Mouse (Mus musculus) right cerebral cortex, adult 18-20 months (tissue): ENCODE measurements around the gene Phldb2.

ENCODE experiments used
- DNase-seq: peaks from one replicate; pipeline ENCODE4 v3.0.0; 2022; ENCODE audit warnings: mixed read lengths

The Phldb2 gene

DNA sequence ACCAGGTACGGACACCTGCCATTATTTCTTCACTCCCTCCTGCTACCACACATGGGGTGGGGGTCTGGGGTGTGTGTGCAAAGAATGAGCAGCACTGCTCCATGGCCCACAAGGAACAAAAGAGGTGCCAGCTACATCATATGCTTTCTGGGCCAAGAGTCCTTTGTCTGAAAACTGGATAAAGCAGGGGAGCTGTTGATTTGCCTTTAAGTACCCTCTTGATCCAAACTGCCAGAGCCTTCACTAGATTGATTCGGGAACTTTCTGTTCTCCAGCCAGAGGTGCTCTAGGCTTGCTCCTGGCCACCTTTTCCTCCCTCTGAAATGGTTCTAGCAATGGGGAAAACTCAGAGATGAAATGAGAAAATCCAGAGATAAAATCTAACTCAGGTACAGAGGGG lies 164.1 kb downstream of the Phldb2 start:
- no peak for DNase-seq

DNA sequence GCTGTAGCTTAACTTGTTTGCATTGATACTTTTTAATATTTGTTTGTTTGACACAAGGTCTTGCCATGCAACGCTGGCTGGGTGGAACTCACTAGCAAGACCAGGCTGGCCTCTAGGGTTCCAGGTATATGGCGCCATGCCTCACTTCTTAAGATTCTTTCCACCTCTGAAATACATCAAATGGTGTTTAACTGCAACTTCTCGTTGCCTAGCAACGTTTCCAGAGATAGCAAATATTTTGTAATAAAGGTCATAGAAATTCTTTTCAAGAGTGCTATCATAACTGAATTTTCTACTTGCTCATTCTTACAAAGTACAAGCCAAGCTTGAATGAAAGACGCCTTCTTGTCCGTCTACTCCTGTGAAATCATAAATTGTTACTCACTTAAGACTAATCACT lies 165.7 kb downstream of the Phldb2 start:
- DNase-seq = no peak

DNA sequence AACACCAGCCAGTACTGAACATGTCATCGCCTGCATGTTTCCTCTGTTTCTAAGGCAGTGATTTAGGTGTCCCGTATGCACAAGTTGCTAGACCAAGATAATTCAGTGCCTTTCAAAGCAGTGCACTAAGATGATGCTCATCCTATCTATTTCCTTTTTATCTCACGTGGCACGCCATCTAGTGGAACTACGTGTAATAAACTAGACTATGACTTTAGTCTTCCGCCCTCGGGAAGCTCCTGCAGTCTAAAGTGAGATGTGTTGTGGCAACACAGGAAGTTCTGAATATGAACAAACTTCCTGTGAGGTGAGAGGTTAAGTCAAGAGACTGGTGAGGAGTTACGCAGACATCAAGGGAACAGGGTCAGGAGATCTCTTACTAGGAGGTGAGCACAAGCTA lies 166.8 kb downstream of the Phldb2 start:
- DNase-seq = no peak

DNA sequence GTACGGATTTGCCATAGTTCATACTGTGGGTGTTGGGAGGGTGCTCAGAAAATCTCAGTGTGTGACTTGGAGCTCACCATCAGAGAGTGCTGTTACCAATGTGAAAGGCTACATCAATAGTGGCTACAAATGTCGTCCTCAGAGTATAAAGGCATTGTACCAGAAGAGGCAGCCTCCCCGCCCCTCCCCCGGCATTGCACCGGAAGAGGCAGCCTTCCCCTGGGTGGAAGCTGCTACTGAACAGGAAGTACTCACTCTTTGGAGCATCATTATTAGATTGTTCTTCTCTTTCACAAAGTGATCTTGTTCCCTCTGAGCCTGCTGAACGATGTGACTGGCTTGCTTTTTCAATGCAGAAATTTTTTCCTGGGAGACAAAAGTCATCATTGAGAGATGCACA lies 173.4 kb downstream of the Phldb2 start:
- no peak for DNase-seq

DNA sequence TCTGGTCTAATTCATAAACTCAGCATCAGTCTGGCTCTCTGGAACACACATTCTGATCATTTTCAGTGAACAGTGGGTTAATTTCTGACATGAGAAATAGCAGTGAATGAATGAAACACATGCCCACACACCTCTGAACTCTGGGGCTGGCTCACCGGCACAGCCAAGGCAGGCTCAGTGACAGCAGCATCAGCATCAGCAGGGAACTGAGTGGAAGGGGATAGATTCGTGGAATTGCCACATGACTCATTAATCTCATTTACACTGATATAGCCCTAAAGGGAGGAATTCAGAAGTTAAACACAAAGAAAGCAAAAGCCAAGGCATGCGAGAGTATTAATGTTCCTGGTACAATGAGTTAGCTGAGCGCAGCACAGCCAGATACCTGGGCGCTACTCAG lies 178.6 kb downstream of the Phldb2 start:
- DNase-seq = no peak

DNA sequence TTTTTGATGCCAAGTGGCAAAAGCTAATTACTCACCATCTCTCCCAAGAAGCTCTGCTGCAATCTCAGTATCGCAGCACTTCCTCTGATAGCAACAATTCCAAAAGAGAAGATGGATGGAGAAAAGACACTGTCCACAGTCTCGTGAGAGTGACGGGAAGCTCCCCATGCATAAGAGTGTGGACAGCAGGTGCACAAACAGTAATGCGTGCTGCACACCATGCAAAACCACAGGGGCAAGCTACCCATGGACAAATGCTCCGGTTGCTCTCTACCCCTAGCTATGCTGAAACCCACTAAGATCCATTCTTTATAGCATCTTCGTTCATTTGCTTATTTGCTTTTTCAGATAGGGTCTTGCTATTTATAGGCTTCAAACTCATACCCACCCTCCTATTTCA lies 182.5 kb downstream of the Phldb2 start:
- no peak for DNase-seq

DNA sequence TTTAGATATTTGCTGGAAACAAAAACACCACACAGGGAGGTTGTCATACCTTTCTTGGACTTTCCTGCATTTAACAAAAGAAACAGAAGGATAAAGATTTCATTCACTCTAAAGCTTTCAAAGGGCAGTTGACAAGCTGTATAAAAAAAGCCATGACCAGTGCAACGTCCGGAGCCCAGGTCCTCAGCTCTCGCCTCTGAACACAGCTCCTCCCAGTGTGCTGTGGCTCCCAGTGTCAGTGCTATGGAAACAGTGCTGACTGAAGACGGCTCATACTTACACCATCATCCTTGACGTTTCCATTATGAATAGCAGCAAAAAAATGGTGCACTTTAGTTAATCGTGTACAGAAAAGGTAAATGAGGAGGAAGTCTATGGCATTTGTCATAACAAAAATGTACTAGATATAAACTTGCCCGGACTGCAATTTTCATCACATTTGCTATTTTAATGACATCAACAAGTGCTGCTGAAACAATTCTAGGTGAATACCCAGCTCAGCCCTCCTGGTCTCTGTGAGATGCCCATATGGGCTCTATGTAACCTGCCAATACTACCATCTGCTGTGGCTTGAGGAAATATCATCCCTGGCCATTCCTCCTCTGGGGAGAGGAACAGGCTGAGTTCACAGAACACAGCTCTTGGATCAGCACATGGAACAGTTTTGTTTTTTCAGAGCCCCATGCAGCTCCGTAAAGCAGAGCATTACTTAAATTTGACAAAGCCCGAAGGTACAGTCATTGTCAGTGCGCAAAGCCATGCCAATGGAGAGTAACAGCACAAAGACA lies 185.4 kb downstream of the Phldb2 start:
- DNase-seq = no peak

DNA sequence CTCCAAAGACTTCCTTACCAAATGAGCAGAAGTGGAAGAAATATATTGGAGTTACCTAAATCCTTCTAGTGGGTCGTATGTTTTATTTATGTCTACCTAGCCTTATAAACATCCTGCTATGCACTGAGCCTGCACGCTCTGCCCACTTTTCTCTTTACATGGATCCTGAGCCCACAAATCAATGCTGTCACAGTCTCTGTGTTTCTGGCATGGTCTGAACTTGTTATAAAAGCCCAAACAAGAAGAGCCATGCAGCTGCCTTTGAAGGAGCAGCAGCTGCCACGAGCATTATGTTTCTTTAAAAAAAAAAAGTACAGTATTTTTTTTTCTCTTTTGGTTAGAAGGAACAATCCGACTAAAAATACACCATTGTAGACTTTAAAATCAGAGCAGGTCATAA lies 186.0 kb downstream of the Phldb2 start:
- no peak for DNase-seq

DNA sequence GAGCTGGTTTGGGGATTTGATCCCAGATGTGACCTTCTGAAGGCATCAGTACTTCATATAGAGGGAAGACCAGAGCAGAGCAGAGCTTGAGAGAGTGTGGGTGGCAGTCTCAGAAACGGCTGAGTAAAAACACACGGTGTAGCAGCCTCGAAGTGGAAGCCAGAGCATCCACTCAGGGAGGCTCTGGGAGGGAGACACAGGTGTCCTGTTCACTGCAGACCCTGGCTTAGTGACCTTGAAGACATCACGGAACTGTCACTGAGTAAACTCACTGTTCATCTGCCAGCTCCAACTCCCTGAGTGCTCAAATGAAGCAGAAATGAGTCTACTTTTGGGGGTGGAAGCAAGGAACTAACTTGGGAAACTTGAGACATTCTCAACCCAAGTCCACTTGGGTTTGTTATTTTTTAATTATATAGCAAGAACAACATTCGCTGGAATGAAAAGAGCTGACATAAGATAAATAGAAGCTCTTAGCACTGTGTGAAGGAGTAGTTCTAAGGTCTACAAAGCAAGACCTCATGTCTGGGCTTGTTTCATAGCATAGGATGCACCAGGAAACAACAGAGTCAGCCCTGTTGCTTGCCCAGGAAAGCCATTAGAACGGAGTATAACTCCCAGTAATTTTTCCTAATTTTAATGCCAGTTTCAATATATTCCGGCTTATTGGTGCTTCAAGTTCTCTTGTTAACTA lies 187.4 kb downstream of the Phldb2 start:
- DNase-seq = no peak

DNA sequence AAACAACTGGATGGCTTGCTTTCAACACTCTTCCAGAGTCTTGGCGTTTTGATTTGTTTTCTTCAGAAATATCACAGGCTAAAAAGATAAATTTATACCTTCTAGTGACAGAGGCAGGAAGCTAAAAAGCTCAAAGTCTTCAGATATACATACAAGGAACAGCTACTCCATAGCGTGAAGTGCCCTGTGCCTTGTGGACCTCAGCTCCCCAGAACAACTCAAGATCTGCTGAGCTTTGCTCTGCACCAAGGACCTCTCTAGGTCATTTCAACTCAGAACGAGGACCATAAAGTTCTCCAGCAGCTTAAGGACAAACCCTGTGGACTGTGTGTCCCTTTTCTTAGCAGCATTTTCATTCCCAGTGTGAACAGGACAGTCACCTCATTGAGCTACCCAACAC lies 188.3 kb downstream of the Phldb2 start:
- DNase-seq = no peak

DNA sequence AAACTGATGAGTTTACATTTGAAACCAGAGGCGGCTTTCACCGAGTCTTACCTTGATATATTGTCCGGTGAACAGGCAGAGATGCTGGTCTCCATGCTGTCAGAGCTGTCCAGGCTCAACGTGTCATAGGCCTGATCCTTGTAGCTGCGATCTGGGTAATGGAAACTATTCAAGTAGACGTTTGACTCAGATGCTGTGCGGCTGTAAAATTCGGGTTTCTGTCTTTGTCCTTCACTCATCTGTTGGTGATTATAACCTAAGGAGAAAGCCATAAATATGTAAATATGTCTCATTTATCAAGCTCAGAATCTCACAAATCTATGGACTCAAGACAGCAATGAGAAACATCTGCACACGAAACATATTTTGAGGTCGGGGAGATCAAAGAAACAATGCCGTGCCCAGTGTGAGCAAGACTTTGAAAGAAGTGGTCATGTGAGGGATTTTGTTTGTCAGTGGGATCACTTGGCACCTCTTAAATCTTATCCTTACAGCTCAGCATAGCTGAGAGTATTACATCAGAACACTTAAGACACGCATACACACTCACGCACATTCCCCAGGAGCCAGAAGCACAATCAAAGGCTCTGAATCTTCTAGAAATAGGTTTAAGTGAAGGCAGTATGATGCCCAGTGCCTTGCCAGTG lies 190.4 kb downstream of the Phldb2 start:
- DNase-seq = no peak

DNA sequence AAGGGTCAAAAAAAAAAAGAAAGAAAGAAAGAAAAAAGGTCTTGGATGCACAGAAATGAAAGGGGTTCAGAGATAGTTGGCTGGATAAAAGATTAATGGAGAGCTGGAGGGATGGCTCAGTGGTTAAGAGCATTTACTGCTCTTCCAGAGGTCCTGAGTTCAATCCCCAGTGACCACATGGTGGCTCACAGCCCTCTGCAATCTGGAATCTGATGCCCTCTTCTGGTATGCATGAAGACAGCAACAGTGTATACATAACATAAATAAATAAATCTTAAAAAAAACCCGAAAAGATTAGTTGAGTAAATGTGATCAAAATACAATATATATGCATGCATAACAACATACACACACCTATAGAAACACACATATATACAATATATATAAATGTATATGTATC lies 192.0 kb downstream of the Phldb2 start:
- DNase-seq = no peak

DNA sequence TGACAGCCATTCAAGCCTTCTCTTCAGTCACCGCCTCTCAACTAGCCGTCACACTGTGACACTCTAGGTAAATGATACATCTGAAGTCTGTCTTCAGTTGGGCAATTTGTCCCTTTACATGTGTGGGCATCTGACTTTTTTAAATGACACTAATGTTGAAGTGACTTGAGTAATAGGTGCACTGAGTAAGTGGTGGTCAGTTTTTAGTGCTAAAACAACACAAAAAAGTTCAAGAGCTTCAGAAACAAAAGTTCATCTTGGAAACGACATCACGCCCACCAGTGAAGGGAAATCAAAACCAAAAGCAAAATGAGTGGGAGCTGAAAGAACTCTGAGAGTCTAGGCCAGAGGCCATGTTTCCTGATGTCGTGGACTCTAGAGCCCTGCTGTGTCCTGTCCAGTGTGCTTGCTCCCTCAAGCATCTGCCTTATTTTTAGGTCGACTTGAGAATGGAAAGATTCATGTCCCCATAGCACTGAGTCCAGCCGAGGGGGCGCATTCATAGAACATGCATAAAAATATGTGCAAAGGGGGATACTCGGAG lies 194.6 kb downstream of the Phldb2 start:
- no peak for DNase-seq

DNA sequence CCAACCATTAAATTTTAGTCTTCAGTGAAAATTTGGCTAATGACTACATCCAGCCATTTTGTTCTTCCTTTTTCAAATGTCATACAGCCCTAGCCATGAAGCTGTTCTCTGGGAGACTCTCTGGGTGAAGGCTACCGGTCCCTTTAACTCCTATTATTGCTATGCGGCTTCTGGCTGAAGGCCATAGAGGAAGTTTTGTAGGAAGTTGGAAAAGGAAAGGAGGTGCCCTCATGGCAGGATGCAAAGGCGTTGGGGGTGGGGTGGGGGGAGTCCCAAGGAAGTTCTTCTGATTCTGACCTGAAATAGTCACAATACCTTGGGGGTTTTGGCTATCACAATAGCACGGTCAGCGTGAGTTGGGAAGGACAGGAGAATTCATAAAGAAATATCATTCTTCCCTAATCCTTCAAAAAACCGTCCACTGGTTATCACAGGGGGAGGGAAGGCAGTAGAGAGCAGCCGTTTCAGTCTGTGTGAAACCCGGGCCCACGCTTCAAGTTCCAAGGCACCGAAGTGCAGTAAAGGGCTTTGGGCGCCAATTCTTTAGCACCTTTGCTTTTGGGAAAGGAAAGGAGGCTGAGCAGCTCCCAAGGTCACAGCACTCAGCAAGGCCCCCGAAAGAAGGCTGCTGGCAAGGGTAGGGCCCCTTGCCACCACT lies 195.8 kb downstream of the Phldb2 start:
- DNase-seq = no peak

DNA sequence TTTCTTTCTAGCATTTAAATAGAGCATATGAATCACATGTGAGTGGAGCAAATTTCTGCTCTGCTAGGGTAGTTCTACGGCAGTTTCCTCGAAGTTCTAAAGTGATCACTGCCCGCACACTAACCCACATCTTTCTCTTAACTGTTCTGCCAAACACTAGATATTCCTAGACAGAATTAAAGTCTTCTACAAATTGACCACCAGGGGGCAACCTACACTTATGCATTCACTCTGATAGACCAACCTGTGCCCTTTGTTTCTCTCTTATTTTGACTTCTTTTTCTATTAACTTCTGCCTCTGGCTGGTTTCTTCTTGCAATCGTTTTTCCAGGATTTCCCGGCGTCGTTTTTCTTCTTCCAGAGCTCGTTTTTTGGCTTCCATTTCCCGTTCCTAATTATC lies 196.5 kb downstream of the Phldb2 start:
- DNase-seq = peak; percentile 47

DNA sequence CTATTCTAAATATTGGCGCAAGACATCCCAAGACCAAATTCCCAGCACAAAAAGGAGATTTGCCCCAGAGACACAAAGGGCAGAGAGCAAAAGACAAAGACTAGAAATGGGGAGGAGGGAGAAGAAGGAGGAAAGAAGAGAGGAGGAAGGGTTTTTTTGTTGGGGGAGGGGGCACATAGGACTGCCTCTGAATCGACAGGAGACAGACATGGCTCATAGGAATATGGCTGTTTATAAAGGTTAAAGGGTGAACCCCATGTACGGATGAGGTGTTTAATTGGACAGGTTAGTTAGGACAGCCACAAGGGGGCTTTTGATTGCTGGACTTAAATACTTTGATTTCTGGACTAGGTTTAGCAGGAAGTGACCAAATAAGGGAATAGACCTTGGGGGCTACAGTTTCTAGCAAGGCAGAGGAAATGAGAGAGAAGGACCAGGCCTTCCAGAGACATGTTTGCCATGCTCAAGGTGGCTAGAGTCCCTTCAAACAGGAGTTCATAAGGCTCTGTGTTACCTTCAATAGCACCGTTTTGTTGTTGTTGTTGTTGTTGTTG lies 209.7 kb downstream of the Phldb2 start:
- no peak for DNase-seq

DNA sequence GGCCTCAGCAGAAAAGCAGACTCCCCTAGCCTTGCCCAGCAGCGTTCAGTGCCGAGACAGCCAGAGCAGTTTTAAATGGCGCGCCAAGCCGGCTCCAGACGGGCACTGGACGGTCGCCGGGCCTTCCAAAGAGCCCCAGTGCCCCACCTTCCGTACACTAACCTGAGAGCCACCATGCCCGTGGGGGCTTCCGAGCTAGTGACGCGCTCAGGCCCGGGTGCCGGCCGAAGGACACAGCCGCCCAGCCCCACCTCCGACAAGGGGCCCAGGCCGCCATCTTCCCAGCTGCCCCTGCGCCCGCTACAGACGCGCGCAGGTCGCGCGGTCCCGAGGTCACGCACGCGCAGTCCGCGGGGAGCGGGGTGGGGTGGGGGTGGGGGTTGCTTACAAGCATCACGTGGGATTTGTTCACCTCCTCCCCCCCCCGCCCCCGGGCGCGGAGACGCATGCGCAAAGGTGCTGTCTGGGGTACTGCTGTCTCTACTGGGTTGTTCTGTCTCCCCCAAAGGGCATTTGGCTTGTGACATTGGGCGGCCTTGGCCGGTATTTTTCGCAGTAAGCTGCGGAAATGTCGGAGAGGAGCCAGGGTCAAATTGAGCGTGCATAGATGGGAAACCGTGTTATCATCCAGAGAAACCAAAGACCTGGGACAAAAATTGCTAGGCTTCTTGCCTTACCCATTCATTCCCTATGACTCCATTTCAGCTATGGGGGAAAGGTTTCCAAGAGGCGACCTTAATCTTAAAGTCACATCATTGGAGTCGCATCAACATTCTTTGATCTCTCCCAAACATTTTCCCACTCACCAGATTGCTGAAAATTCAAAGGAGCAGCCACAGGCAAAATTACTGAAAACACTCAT lies 210.6 kb downstream of the Phldb2 start, which contains the start of gene Abhd10:
TSS of gene Abhd10 (minus strand) at position 341 of the 862 bp plus-strand sequence.
- DNase-seq = peak; percentile 94

DNA sequence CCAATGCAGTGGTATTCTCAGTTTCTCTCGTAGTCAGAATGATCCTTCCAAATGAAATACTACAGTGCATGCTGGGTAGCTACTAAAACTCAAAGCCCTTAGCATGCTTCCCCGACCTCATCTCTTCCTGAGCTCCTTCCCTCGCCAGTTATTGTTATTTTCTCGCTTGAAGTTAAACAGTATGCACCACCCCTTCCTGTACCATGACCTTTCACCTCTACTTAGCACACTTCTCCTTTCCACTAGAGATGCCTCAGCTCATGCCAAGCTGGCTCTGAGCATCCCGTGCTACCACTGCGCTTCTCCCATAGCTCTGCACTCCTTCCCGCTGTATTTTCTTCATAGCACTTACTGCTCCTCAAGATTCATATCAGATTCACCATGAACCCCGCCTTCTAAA lies 215.5 kb downstream of the Phldb2 start:
- DNase-seq = no peak

DNA sequence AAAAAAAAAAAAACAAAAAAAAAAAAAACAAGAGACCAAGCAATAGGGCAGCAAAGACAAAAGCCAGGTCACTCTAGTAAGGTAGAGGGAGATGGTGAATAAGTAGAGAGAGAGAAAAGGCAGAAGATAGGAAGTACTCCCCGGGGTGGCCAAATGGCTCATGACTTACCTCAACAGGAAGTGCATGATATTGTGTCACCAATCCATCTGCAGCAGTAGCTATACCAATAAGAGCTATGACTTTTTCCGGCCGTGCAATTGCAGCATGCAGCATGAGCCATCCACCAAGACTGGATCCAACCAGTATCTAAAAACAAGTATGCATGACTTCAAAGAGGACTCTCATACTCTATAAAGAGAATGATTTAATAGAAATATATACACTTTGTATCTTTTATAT lies 216.7 kb downstream of the Phldb2 start:
- no peak for DNase-seq

DNA sequence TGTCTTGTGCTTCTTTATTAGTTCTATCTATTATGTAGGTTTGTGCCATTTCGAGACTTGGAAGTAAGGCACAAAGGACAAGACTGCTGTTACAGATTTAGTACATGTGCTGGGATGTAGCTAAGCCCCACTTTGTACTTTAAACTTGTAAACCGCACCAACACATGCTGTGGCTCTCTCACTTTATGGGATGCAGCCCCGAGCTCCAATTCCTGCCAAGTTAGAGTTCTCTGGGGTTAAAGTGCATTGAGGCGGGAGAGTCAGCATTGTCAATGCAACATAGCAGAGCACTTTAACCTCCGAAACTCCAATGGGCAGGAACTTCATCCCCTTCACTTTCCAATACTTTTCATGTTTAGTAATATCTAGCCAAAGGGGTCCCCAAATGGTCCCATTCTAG lies 224.2 kb downstream of the Phldb2 start:
- DNase-seq = no peak

DNA sequence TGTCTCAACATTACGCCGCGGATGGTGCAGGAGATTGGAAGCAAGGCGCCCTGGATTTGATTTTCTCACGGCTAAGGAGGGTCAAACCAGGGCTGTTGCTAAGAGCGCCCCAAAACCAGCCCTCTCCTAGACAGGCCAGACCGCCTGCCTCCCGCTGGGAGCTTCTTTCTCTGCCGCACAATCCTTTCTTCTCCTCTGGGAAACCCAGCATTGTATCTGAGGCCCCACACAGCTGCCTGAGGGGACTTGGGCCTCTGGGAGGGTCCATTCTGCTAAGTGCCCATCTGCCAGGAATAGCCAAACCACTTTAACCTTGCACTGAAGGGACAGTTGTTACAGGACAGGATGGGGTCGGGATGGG lies 228.7 kb downstream of the Phldb2 start:
- no peak for DNase-seq
